Mouse (Mus musculus): ENCODE data around the gene Smad9.

Gene Smad9

DNA sequence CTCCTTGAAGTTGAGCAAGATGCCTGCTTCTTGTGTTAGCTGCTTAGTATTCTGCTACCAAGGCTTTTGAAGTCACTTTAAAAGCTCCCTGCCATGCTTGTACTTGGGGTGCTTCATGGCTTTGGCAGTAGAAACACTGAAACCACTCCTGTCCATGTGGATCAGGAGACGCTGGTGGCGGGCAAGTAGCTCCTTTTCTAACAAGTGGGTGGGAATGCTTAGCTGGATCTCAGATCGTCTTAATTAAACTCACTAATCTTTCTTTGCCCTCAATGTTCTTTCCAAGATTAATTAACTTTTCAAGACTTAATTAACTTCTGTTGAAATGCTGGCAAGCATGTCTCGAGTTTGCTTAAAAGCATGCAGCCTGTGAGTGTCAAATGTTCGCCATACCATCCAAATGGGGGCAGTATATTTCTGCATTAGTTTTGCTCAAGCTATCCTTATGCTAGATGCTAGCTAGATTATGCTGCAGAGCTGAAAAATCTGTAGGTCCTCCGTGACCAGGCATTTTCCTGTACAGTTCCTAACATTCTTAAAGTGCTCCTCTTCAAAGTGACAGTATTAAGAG, 58.1 kb downstream of the Smad9 start:
- no peak for DNase-seq

DNA sequence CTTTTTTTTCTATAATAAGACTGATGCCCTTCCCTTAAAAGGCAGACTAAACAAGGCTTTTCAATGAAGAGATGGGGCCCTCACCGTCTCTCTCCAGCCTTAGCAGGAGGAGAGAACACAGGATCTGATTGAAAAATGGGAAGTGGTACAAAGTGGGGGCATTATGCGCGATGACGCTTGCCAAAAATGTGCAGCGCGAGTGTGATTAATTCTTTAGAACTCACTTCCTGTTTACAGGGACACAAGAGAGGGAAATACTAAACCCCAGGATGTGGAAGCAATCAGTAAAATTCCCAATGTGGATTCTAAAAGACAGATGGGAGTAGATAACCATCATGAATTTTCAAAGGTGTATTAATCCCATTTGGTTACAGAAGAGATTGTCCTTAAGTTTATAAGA, 59.2 kb downstream of the Smad9 start:
- no peak for DNase-seq

DNA sequence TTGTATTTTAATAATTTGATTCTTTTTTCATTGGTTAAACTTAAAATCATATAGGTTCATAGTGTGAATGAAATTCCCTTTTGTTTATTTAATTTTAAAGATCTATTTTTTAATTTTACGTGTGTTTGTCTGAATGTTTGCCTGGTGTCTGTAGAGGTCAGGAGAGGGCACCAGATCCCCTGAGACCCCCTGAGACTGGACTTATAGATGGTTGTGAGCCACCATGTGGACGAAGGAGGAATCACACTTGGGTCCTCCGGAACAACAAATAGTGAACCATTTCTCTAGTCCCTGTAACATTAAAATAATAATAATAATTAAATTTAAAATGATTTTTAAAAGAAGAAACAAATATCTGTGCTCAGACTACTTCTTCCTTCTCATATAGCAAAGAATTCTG, 59.9 kb downstream of the Smad9 start:
- peak; percentile 82 for DNase-seq

DNA sequence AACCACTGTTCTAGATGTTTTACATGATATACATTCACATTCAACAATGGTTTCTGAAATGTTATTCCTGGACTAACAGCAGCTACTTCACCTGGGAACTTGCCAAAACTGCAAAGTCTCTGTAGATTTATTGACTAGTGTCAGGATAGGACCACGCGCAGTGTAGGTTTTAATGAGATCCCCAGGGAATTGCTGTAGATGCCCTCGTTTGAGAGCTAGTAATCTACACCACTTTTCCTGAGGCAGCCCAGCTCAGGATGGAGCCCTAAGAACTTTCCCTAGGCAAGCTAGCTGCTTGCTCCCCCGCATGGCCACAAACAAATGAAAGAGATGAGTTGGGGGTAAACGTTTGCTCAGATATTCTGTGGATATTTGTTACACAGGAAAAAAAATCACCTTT, 67.1 kb downstream of the Smad9 start:
- DNase-seq: no peak

DNA sequence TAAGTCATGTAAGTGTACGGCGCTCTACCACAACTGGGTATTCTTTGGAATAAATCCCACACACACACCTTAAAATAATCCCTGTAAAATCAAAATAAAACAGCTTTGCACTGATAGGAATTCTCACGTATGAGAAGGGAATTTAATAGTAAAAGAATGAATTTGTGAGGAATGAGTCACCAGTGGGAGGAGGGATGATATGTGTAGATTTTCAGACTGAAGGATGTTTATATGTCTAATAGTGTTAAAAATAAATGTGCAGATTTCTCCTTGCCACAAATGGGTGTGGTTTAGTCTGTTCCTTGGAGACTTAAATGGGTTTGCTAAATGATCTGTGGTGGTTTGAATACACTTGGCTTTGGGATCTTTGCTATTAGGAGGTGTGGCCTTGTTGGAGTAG, 77.1 kb downstream of the Smad9 start:
- no peak for DNase-seq

DNA sequence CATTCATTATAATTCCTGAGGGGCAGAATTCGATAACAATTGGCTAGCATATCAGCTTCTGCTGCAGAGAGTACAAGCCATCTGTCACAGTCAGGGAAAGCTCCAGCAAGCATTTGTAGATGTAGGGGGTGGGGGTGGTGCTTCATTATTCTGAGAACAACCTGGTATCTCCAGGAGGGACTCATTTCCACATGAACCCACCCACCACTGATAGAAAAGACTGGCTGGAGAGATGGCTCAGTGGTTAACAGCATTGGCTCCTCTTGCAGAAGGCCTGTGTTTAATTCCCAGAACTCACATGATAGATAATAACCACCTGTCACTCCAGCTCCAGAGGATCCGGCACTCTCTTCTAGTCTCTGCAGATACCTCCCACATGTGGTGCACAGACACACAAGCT, 80.0 kb downstream of the Smad9 start:
- DNase-seq: no peak

Measured in embryo, embryonic 11 days (tissue).